Mouse (Mus musculus): ENCODE measurements at regions not wholly inside any gene's neighbourhood (a gene's known extent, or its start where the extent isn't known, plus 50 kb on each side); places are given as distances from the start of the nearest gene placed in this dataset.

DNA sequence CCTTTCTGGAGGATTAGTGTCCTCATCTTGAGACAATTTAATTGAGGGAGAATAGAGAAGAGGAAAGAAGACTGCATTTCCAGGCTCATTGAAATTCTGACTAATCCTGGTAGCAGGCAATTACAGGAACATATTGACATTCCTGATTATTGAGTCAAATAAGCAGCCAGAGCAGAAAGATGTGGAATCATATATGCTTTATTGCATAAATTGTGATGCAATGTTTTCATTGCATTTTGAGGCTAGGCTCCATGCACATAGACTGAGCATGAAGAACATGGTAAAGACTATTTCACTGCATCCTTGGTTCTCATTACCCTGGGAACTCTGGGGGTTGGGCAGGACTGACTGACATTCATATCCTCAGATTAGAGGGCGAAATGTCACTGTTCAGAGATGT, 116.0 kb downstream of the Alg10b start:
- H3K27me3 ChIP-seq (ENCODE audit: control insufficient read depth, insufficient read depth, low read length) = no peaks in the 10 kb centered on the region
- TF ChIP-seq POLR2A (IDR thresholded peaks at IDR 0.05; ENCODE audit: control insufficient read depth, extremely low read depth, insufficient read depth, low read length, poor library complexity) = no peak
- no peak for TF ChIP-seq CTCF (IDR thresholded peaks at IDR 0.05; ENCODE audit: borderline replicate concordance, control insufficient read depth, extremely low read depth, insufficient read depth, low read length, poor library complexity)
- H3K4me3 ChIP-seq (ENCODE audit: control insufficient read depth, insufficient read depth, low read length) = no peak overlapping the region
- H3K4me1 ChIP-seq (replicated peaks; ENCODE audit: control insufficient read depth, insufficient read depth, low read length) = no peaks in the 10 kb centered on the region
- H3K27ac ChIP-seq (ENCODE audit: control insufficient read depth, insufficient read depth, low read length) = no peak overlapping the region
- H3K36me3 ChIP-seq (ENCODE audit: control insufficient read depth, insufficient read depth, low read length) = no peaks in the 10 kb centered on the region
- DNase-seq = no peak
- 88% methylated on average over 1 of the region's 1 CpGs for WGBS

DNA sequence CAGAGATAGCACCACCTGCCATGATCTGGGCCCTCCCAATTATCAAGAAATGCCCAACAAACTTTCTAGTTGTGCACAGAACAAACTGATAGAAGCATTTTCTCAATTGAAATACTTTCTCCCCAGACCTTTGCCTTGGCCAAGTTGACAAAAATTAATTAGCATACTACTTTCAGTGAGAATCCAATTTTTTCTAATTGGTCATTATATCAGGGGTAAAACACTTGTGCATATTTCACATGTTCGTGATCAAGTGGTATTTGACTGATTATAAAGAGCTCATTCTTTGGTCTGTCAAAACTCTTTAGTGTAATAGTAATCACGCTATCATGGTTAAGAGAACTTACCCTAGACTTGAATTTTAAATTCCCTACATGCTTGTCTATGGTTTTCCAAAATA, 117.2 kb downstream of the Alg10b start:
- H3K4me1 ChIP-seq (replicated peaks; ENCODE audit: control insufficient read depth, insufficient read depth, low read length) = no peaks in the 10 kb centered on the region
- H3K27ac ChIP-seq (ENCODE audit: control insufficient read depth, insufficient read depth, low read length) = no peak overlapping the region
- H3K27me3 ChIP-seq (ENCODE audit: control insufficient read depth, insufficient read depth, low read length) = no peaks in the 10 kb centered on the region
- 88% methylated on average over 2 of the region's 2 CpGs for WGBS
- no peak overlapping the region for H3K4me3 ChIP-seq (ENCODE audit: control insufficient read depth, insufficient read depth, low read length)
- TF ChIP-seq CTCF (IDR thresholded peaks at IDR 0.05; ENCODE audit: borderline replicate concordance, control insufficient read depth, extremely low read depth, insufficient read depth, low read length, poor library complexity) = no peak
- TF ChIP-seq POLR2A (IDR thresholded peaks at IDR 0.05; ENCODE audit: control insufficient read depth, extremely low read depth, insufficient read depth, low read length, poor library complexity) = no peak
- no peaks in the 10 kb centered on the region for H3K36me3 ChIP-seq (ENCODE audit: control insufficient read depth, insufficient read depth, low read length)
- no peak for DNase-seq

- H3K27ac ChIP-seq (ENCODE audit: control insufficient read depth, insufficient read depth, low read length) = no peak overlapping the region
- WGBS = 67% methylated on average over 1 of the region's 1 CpGs
- H3K4me1 ChIP-seq (replicated peaks; ENCODE audit: control insufficient read depth, insufficient read depth, low read length) = no peaks in the 10 kb centered on the region
- no peaks in the 10 kb centered on the region for H3K36me3 ChIP-seq (ENCODE audit: control insufficient read depth, insufficient read depth, low read length)
- no peak overlapping the region for H3K4me3 ChIP-seq (ENCODE audit: control insufficient read depth, insufficient read depth, low read length)
- DNase-seq = no peak
- H3K27me3 ChIP-seq (ENCODE audit: control insufficient read depth, insufficient read depth, low read length) = no peaks in the 10 kb centered on the region
- no peak for TF ChIP-seq POLR2A (IDR thresholded peaks at IDR 0.05; ENCODE audit: control insufficient read depth, extremely low read depth, insufficient read depth, low read length, poor library complexity)
- no peak for TF ChIP-seq CTCF (IDR thresholded peaks at IDR 0.05; ENCODE audit: borderline replicate concordance, control insufficient read depth, extremely low read depth, insufficient read depth, low read length, poor library complexity)
Observed at GRCm38 (mm10) chr15:90343771-90344170, 119.7 kb downstream of the Alg10b start.

GRCm38 (mm10) chr15:90344956-90345355, 120.8 kb downstream of the Alg10b start:
- Histone ChIP-seq H3K27ac (ENCODE audit: control insufficient read depth, insufficient read depth, low read length) (no peak overlapping the region), H3K4me1 (replicated peaks; ENCODE audit: control insufficient read depth, insufficient read depth, low read length) (no peaks in the 10 kb centered on the region), H3K4me3 (ENCODE audit: control insufficient read depth, insufficient read depth, low read length) (no peak overlapping the region), H3K27me3 (ENCODE audit: control insufficient read depth, insufficient read depth, low read length) (no peaks in the 10 kb centered on the region), H3K36me3 (ENCODE audit: control insufficient read depth, insufficient read depth, low read length) (no peaks in the 10 kb centered on the region)
- 79% methylated on average over 4 of the region's 4 CpGs for WGBS
- no peak for TF ChIP-seq CTCF (IDR thresholded peaks at IDR 0.05; ENCODE audit: borderline replicate concordance, control insufficient read depth, extremely low read depth, insufficient read depth, low read length, poor library complexity)
- no peak for TF ChIP-seq POLR2A (IDR thresholded peaks at IDR 0.05; ENCODE audit: control insufficient read depth, extremely low read depth, insufficient read depth, low read length, poor library complexity)
- no peak for DNase-seq

GRCm38 (mm10) chr15:90346162-90346561, 122.1 kb downstream of the Alg10b start:
- no peaks in the 10 kb centered on the region for H3K4me1 ChIP-seq (replicated peaks; ENCODE audit: control insufficient read depth, insufficient read depth, low read length)
- 71% methylated on average over 9 of the region's 9 CpGs for WGBS
- H3K27me3 ChIP-seq (ENCODE audit: control insufficient read depth, insufficient read depth, low read length) = no peaks in the 10 kb centered on the region
- TF ChIP-seq POLR2A (IDR thresholded peaks at IDR 0.05; ENCODE audit: control insufficient read depth, extremely low read depth, insufficient read depth, low read length, poor library complexity) (no peak), CTCF (IDR thresholded peaks at IDR 0.05; ENCODE audit: borderline replicate concordance, control insufficient read depth, extremely low read depth, insufficient read depth, low read length, poor library complexity) (no peak)
- no peaks in the 10 kb centered on the region for H3K36me3 ChIP-seq (ENCODE audit: control insufficient read depth, insufficient read depth, low read length)
- H3K4me3 ChIP-seq (ENCODE audit: control insufficient read depth, insufficient read depth, low read length) = no peak overlapping the region
- DNase-seq = no peak
- no peak overlapping the region for H3K27ac ChIP-seq (ENCODE audit: control insufficient read depth, insufficient read depth, low read length)

DNA sequence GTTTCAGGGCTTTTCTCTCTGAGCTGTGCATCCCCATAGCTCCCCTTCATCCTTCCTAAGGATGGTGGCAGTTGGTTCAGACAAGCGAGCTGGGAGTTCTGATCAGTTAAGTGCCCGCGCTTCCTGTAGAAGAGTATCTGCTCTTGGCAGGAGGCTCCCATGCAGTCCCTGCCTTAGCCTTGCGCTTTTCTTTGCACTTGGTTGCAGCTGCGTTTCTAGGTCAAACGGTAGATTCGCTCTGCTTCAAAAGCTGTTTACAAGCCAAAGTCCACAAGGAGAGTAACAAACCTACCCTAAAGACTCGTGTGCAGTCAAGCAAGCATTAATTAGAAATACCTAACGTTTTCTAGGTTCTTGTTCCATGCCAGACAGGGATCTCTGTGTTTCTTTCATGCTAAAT, 122.6 kb downstream of the Alg10b start:
- WGBS = 84% methylated on average over 9 of the region's 9 CpGs
- H3K4me3 ChIP-seq (ENCODE audit: control insufficient read depth, insufficient read depth, low read length) = no peak overlapping the region
- DNase-seq = no peak
- no peaks in the 10 kb centered on the region for H3K27me3 ChIP-seq (ENCODE audit: control insufficient read depth, insufficient read depth, low read length)
- H3K27ac ChIP-seq (ENCODE audit: control insufficient read depth, insufficient read depth, low read length) = no peak overlapping the region
- no peaks in the 10 kb centered on the region for H3K36me3 ChIP-seq (ENCODE audit: control insufficient read depth, insufficient read depth, low read length)
- H3K4me1 ChIP-seq (replicated peaks; ENCODE audit: control insufficient read depth, insufficient read depth, low read length) = no peaks in the 10 kb centered on the region
- no peak for TF ChIP-seq POLR2A (IDR thresholded peaks at IDR 0.05; ENCODE audit: control insufficient read depth, extremely low read depth, insufficient read depth, low read length, poor library complexity)
- no peak for TF ChIP-seq CTCF (IDR thresholded peaks at IDR 0.05; ENCODE audit: borderline replicate concordance, control insufficient read depth, extremely low read depth, insufficient read depth, low read length, poor library complexity)

DNA sequence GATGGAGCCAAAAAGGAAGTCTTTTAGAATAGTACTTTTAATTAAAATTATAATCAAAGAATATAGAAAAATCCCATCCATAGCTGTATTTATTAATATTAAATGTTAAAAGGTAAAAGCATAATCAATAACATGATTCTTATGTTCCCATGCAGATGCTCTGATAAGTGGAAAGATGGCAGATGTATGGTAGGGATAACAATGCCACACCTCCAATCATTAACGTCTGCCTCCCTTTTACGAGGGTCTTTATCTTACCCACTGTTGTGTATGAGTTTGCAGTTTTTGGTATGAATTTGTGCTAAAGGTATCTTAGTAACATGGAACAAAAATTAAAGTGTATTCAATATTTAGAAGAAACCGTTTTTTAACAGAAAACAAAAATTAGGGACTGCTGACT, 127.8 kb downstream of the Alg10b start:
- Histone ChIP-seq H3K36me3 (ENCODE audit: control insufficient read depth, insufficient read depth, low read length) (no peaks in the 10 kb centered on the region), H3K27ac (ENCODE audit: control insufficient read depth, insufficient read depth, low read length) (no peak overlapping the region), H3K27me3 (ENCODE audit: control insufficient read depth, insufficient read depth, low read length) (no peaks in the 10 kb centered on the region), H3K4me3 (ENCODE audit: control insufficient read depth, insufficient read depth, low read length) (no peak overlapping the region), H3K4me1 (replicated peaks; ENCODE audit: control insufficient read depth, insufficient read depth, low read length) (no peaks in the 10 kb centered on the region)
- no peak for DNase-seq
- WGBS = 90% methylated on average over 3 of the region's 3 CpGs
- TF ChIP-seq POLR2A (IDR thresholded peaks at IDR 0.05; ENCODE audit: control insufficient read depth, extremely low read depth, insufficient read depth, low read length, poor library complexity) (no peak), CTCF (IDR thresholded peaks at IDR 0.05; ENCODE audit: borderline replicate concordance, control insufficient read depth, extremely low read depth, insufficient read depth, low read length, poor library complexity) (no peak)
